9 mouse cellular contexts compared by ENCODE assay signal in genomic region chr14:54578063-54578462, GRCm38 (mm10). TPM values are rescaled to one million over a fixed set of nuclear protein-coding genes. Genes with fewer than 3 reads are reported as not detected.
DNase-seq lines count a peak whose midpoint lies in the region; ATAC-seq and TF ChIP-seq lines count a peak whose summit lies in the region.
"Had no signal": no experiment of that assay in that cellular context is flagged by ENCODE, and none has a peak within 500 bp of the region (broad histone marks: within the 10 kb centered on the region; RNA-seq: fewer than 3 reads in every experiment).

No protein-coding gene starts in this region.

- no peaks in the 10 kb centered on the region for H3K27me3 ChIP-seq in liver, adult 2 months (ENCODE audit: control insufficient read depth, insufficient read depth, low read length)
- no peaks in the 10 kb centered on the region for H3K27me3 ChIP-seq in heart, embryonic 14.5 days (ENCODE audit: control insufficient read depth, insufficient read depth, low read length)
- H3K27me3 ChIP-seq in limb, embryonic 10.5 days (ENCODE audit: low read depth, poor library complexity, severe bottlenecking): no peaks in the 10 kb centered on the region
- peaks cover 31% of the 10 kb centered on the region for H3K27me3 ChIP-seq in midbrain, embryonic 12.5 days

- H3K9ac ChIP-seq in liver, adult 2 months (ENCODE audit: low read depth, low read length): peak overlapping the region; percentile 83
- H3K9ac ChIP-seq in heart, embryonic 14.5 days (ENCODE audit: low read length): peak overlapping the region; percentile 99
- peak overlapping the region; percentile 87; the same call in 1 of the 2 replicates for H3K9ac ChIP-seq in midbrain, embryonic 12.5 days (replicated peaks)

- peak overlapping the region; percentile 81 for H3K4me3 ChIP-seq in liver, adult 2 months (ENCODE audit: insufficient read depth, low read depth, low read length)
- peak overlapping the region; percentile 67 for H3K4me3 ChIP-seq in brown adipose tissue, adult 24 weeks (ENCODE audit: insufficient read depth, low read depth, low read length)
- peak overlapping the region; percentile 80 to 83 for H3K4me3 ChIP-seq in heart, embryonic 14.5 days (ENCODE audit: control insufficient read depth in 1 of 2, insufficient read depth in 1 of 2, low read depth in 1 of 2, low read length in 2 of 2)
- H3K4me3 ChIP-seq in limb, embryonic 10.5 days: peak overlapping the region; percentile 98
- peak overlapping the region; percentile 78 for H3K4me3 ChIP-seq in midbrain, embryonic 12.5 days

- peak; percentile 44 for TF ChIP-seq CTCF in liver, adult 2 months (IDR thresholded peaks at IDR 0.05; ENCODE audit: low read depth, low read length)

- peak; percentile 66 for DNase-seq in liver, adult 2 months (ENCODE audit: extremely low read depth, low read depth, low spot score)
- DNase-seq in liver: no peak
- no peak for DNase-seq in limb, embryonic 10.5 days (ENCODE audit: low spot score)
- no peak for DNase-seq in right cerebral cortex, postnatal 4 days
- DNase-seq in right cerebral cortex, postnatal 25 days: no peak

- peaks cover 36% of the 10 kb centered on the region for H3K4me1 ChIP-seq in liver, adult 2 months (ENCODE audit: control insufficient read depth, insufficient read depth, low read length)
- no peaks in the 10 kb centered on the region; the same call in 1 of the 2 replicates for H3K4me1 ChIP-seq in brown adipose tissue, adult 24 weeks (ENCODE audit: control insufficient read depth, insufficient read depth, insufficient read length, low read length)
- H3K4me1 ChIP-seq in heart, embryonic 14.5 days (ENCODE audit: control insufficient read depth in 2 of 2, insufficient read depth in 2 of 2, low read length in 2 of 2): peaks cover 17 to 29% of the 10 kb centered on the region in 2 experiments
- peaks cover 39% of the 10 kb centered on the region for H3K4me1 ChIP-seq in limb, embryonic 10.5 days
- H3K4me1 ChIP-seq in midbrain, embryonic 12.5 days: peaks cover 41% of the 10 kb centered on the region

- H3K4me2 ChIP-seq in heart, embryonic 14.5 days (ENCODE audit: low read length): peak overlapping the region; percentile 81
- H3K4me2 ChIP-seq in midbrain, embryonic 12.5 days (replicated peaks): peak overlapping the region; percentile 76

- H3K79me2 ChIP-seq in liver, adult 2 months (ENCODE audit: control insufficient read depth, insufficient read depth, low read length): peaks cover 20% of the 10 kb centered on the region

- ATAC-seq in heart, embryonic 14.5 days (ENCODE audit: insufficient number of reproducible peaks, insufficient read depth, low FRiP score, low read depth): no peak
- no peak for ATAC-seq in midbrain, embryonic 12.5 days (ENCODE audit: low FRiP score, low read depth)

- no peak for TF ChIP-seq POLR2A in liver, adult 2 months (IDR thresholded peaks at IDR 0.05; ENCODE audit: extremely low read depth, insufficient read depth, low read length)

- H3K36me3 ChIP-seq in liver, adult 2 months (ENCODE audit: control insufficient read depth, insufficient read depth, low read length): no peaks in the 10 kb centered on the region
- peaks cover 17% of the 10 kb centered on the region; the same call in 1 of the 2 replicates for H3K36me3 ChIP-seq in heart, embryonic 14.5 days (ENCODE audit: control insufficient read depth, insufficient read depth, low read length)
- peaks cover 25% of the 10 kb centered on the region for H3K36me3 ChIP-seq in limb, embryonic 10.5 days
- H3K36me3 ChIP-seq in midbrain, embryonic 12.5 days: no peaks in the 10 kb centered on the region

- H3K9me3 ChIP-seq in heart, embryonic 14.5 days (ENCODE audit: control insufficient read depth, low read length): no peaks in the 10 kb centered on the region
- no peaks in the 10 kb centered on the region for H3K9me3 ChIP-seq in limb, embryonic 10.5 days (replicated peaks)
- no peaks in the 10 kb centered on the region for H3K9me3 ChIP-seq in midbrain, embryonic 12.5 days

- H3K27ac ChIP-seq in liver, adult 2 months (replicated peaks; ENCODE audit: insufficient read depth, low read depth, low read length): peak overlapping the region; percentile 87
- peak overlapping the region; percentile 84 for H3K27ac ChIP-seq in brown adipose tissue, adult 24 weeks (replicated peaks; ENCODE audit: low read depth, low read length)
- H3K27ac ChIP-seq in heart, embryonic 14.5 days (replicated peaks in 1 of 2; ENCODE audit: control insufficient read depth in 1 of 2, insufficient read depth in 1 of 2, low read depth in 2 of 2, low read length in 2 of 2): peak overlapping the region; percentile 96 to 99
- H3K27ac ChIP-seq in limb, embryonic 10.5 days: peak overlapping the region; percentile 98
- H3K27ac ChIP-seq in midbrain, embryonic 12.5 days (replicated peaks): peak overlapping the region; percentile 82

- under 1% methylated on average over 10 of the region's 10 CpGs for WGBS in liver, adult 2 months
- under 1% methylated on average over 10 of the region's 10 CpGs for WGBS in heart, embryonic 14.5 days
- 2% methylated on average over 10 of the region's 10 CpGs for WGBS in limb, embryonic 10.5 days
- WGBS in midbrain, embryonic 12.5 days: 2% methylated on average over 10 of the region's 10 CpGs

RNA-seq across cellular contexts. Expression of gene Ajuba, which starts 0.7 kb away (rescaled TPM):
- total RNA-seq in liver, adult 2 months (2014; rRNA removed): 3.8 TPM in 2 replicates
- polyA plus RNA-seq in liver, adult 2 months (2012; rRNA removed): 9.9 and 12.2 TPM in 2 replicates
- polyA plus RNA-seq in brown adipose tissue, adult 24 weeks (2012; ENCODE audit: insufficient read depth, insufficient read length, missing spikeins): 3.1 and 5.6 TPM in 2 replicates
- 22.4 and 25.4 TPM in 2 replicates for polyA plus RNA-seq in heart, embryonic 14.5 days (2014; fragmentation: Nextera tagmentation; extraction: Ambion mirVana)
- 70.1 and 75.3 TPM in 2 replicates for polyA plus RNA-seq in limb, embryonic 10.5 days (2016; fragmentation: Nextera tagmentation; extraction: Ambion mirVana)
- 41.6 and 46.6 TPM in 2 replicates for polyA plus RNA-seq in midbrain, embryonic 12.5 days (2016; fragmentation: Nextera tagmentation; extraction: Ambion mirVana)

RNA-seq across cellular contexts. Expression of gene Haus4, which starts 23.6 kb away (rescaled TPM):
- 13.7 and 13.8 TPM in 2 replicates for total RNA-seq in liver, adult 2 months (2014; rRNA removed)
- polyA plus RNA-seq in liver, adult 2 months (2012; rRNA removed): 7.4 and 10.9 TPM in 2 replicates
- 4.1 and 6.8 TPM in 2 replicates for polyA plus RNA-seq in brown adipose tissue, adult 24 weeks (2012; ENCODE audit: insufficient read depth, insufficient read length, missing spikeins)
- polyA plus RNA-seq in heart, embryonic 14.5 days (2014; fragmentation: Nextera tagmentation; extraction: Ambion mirVana): 36.1 and 36.3 TPM in 2 replicates
- 57.5 and 63.0 TPM in 2 replicates for polyA plus RNA-seq in limb, embryonic 10.5 days (2016; fragmentation: Nextera tagmentation; extraction: Ambion mirVana)
- 32.4 and 35.0 TPM in 2 replicates for polyA plus RNA-seq in midbrain, embryonic 12.5 days (2016; fragmentation: Nextera tagmentation; extraction: Ambion mirVana)

RNA-seq across cellular contexts. Expression of gene 4931414P19Rik, which starts 27.7 kb away (rescaled TPM):
- 3.0 and 3.1 TPM in 2 replicates for total RNA-seq in liver, adult 2 months (2014; rRNA removed)
- polyA plus RNA-seq in liver, adult 2 months (2012; rRNA removed): 2.6 and 4.3 TPM in 2 replicates
- 2.6 and 5.2 TPM in 2 replicates for polyA plus RNA-seq in brown adipose tissue, adult 24 weeks (2012; ENCODE audit: insufficient read depth, insufficient read length, missing spikeins)
- 4.7 and 7.1 TPM in 2 replicates for polyA plus RNA-seq in heart, embryonic 14.5 days (2014; fragmentation: Nextera tagmentation; extraction: Ambion mirVana)
- 11.1 and 13.5 TPM in 2 replicates for polyA plus RNA-seq in limb, embryonic 10.5 days (2016; fragmentation: Nextera tagmentation; extraction: Ambion mirVana)
- 8.2 and 10.4 TPM in 2 replicates for polyA plus RNA-seq in midbrain, embryonic 12.5 days (2016; fragmentation: Nextera tagmentation; extraction: Ambion mirVana)

RNA-seq across cellular contexts. Expression of gene Psmb5, which starts 39.8 kb away (rescaled TPM):
- 179 and 181 TPM in 2 replicates for total RNA-seq in liver, adult 2 months (2014; rRNA removed)
- 217 and 221 TPM in 2 replicates for polyA plus RNA-seq in liver, adult 2 months (2012; rRNA removed)
- 231 and 291 TPM in 2 replicates for polyA plus RNA-seq in brown adipose tissue, adult 24 weeks (2012; ENCODE audit: insufficient read depth, insufficient read length, missing spikeins)
- polyA plus RNA-seq in heart, embryonic 14.5 days (2014; fragmentation: Nextera tagmentation; extraction: Ambion mirVana): 336 and 345 TPM in 2 replicates
- polyA plus RNA-seq in limb, embryonic 10.5 days (2016; fragmentation: Nextera tagmentation; extraction: Ambion mirVana): 508 and 553 TPM in 2 replicates
- 363 and 400 TPM in 2 replicates for polyA plus RNA-seq in midbrain, embryonic 12.5 days (2016; fragmentation: Nextera tagmentation; extraction: Ambion mirVana)

RNA-seq across cellular contexts. Expression of gene Psmb11, which starts 43.2 kb away (rescaled TPM):
- not detected in 2 replicates for total RNA-seq in liver, adult 2 months (2014; rRNA removed)
- polyA plus RNA-seq in liver, adult 2 months (2012; rRNA removed): not detected in 2 replicates
- not detected in 2 replicates for polyA plus RNA-seq in brown adipose tissue, adult 24 weeks (2012; ENCODE audit: insufficient read depth, insufficient read length, missing spikeins)
- polyA plus RNA-seq in heart, embryonic 14.5 days (2014; fragmentation: Nextera tagmentation; extraction: Ambion mirVana): not detected in 2 replicates
- 0.13 and 0.14 TPM in 2 replicates for polyA plus RNA-seq in limb, embryonic 10.5 days (2016; fragmentation: Nextera tagmentation; extraction: Ambion mirVana)
- polyA plus RNA-seq in midbrain, embryonic 12.5 days (2016; fragmentation: Nextera tagmentation; extraction: Ambion mirVana): not detected in 2 replicates
- polyA plus RNA-seq: gonadal fat pad, adult 2 months had no signal
